Mouse (Mus musculus) layer of hippocampus, adult 9-11 months (tissue): ENCODE measurements around the gene Nhlrc3.
A peak's percentile ranks its signal among the peaks of the same experiment; 100 is the strongest.

Source experiments
- DNase-seq: peaks from one replicate; pipeline ENCODE4 v3.0.0; 2022

The Nhlrc3 gene

GRCm38 (mm10) chr3:53453346-53453745 is 9.8 kb downstream of the Nhlrc3 start:
- no peak for DNase-seq

- DNase-seq = no peak
Observed at GRCm38 (mm10) chr3:53452351-53452750, 10.8 kb downstream of the Nhlrc3 start.

GRCm38 (mm10) chr3:53450666-53451065 is 12.5 kb downstream of the Nhlrc3 start:
- no peak for DNase-seq

- DNase-seq = peak; percentile 65
Observed at GRCm38 (mm10) chr3:53448208-53448607, 14.9 kb downstream of the Nhlrc3 start.

DNA sequence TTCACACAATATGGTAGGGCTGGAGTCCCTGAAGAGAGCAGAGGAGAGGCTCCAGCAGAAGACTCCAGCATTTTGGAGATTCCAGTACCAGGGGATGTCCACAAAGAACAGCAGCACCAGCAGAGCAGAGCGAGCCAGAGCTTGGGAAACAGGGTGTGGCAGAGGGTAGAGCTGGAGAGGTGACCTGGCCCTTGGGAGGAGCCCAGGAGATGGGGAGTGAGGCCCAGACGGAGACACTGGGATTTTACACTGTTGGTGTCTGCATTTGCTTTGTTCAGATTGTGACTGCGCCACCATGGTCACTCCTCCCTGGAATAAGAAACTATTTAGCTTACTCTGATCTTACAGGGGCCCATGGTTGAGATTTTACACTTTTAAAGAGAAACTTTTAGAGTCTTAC is 16.3 kb downstream of the Nhlrc3 start:
- DNase-seq = no peak

DNA sequence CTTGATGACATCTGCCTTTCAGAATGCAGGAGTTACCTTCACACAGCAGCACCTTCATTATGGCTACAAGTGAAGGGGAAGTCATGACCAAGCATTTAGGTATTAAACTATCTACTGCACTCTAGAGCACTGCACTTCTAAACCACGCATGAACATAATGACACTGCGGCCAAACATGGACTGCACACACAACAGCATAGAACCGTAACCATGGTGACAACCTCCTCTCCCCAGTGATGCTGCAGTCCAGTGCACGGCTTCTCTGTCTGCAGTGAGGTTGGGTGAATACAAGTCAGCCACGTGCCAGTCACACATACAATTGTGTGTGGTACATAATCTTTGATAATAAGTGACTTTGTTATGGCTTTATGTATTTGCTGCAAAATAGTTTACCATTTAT is 17.6 kb downstream of the Nhlrc3 start:
- DNase-seq = no peak

DNA sequence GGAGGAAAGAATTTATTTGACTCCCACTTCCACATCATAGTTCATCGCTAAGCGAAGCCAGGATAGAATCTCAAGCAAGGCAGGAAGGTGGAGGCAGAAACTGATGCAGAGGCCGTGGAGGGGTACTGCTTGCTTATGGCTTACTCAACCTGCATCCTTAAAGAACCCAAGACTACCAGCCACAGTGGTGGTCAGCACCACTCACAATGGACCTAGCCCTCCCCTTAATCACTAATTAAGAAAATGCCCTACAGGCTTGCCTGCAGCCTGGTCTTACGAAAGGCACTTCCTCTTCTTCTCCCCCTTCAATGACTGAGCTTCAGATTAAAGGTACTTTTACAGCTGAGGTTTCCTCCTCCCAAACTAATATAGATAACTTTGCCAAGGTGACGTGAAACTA is 26.6 kb downstream of the Nhlrc3 start:
- no peak for DNase-seq

- no peak for DNase-seq
Observed at GRCm38 (mm10) chr3:53434610-53435009, 28.5 kb downstream of the Nhlrc3 start.

- DNase-seq = no peak
Observed at GRCm38 (mm10) chr3:53423576-53423975, 39.6 kb downstream of the Nhlrc3 start.

DNA sequence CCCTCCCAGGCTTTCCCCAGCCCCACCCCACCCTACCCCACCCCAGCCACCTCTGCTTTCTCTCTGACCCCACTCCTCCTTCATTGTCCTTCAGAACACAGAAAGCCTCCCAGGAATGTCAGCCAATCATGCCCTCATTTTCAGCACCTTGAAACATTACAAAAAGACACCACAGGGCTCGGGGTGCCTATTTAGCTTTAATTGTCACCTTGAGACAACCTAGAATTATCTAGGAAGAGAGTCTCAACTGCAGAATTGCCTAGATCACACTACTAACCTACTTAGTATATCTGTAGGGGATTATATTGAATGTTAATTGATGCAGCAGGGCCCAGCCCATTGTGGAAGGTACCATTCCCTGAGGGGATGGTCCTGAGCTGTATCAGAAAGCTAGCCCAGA is 40.4 kb downstream of the Nhlrc3 start:
- no peak for DNase-seq

DNA sequence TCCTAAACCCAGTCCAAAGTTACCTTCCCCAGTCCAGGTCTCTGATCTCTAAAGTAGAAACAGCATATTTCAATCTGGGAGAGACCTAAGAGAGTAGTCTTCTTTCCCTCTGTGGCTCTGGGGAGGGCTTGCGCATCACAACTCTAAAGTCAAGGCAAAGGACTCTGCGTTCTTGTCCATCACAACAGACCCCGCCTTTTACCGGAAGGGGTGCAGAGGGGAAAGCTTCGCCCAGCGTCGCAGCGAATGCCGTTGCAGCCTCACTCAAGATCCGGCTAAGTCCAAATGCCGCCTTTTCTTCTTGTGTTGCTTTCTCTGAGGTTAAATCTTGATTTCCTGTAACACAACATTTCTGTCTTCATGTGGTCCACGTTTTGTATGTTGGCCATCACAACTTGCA is 41.5 kb downstream of the Nhlrc3 start:
- no peak for DNase-seq

- DNase-seq = no peak
Observed at GRCm38 (mm10) chr3:53417701-53418100, 45.4 kb downstream of the Nhlrc3 start.

DNA sequence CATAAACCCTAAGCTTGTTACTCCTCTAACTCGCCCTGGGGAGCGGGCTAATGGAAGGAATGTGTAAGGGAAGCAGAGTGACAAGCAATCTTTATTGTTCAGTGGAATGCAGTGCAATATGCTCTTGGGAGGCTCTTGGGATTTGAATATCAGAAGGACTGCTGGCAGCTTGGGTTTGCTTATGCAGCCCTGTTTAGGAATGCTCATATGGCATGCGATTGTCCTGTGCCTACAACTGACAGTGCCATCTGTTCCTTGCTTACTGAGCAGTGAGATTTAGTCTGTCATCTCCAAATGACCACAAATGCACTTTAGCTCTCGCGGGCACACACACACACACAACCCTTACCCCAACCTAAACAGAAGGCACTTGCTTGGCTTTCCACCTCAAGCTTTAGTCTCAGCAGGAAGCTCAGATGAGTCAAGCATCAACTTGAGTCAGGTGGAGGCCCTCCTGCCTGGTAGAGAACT is 47.1 kb downstream of the Nhlrc3 start:
- DNase-seq = peak; percentile 48

- DNase-seq = no peak
Observed at GRCm38 (mm10) chr3:53413959-53414358, 49.2 kb downstream of the Nhlrc3 start.

- no peak for DNase-seq
Observed at GRCm38 (mm10) chr3:53413465-53413864, 49.7 kb downstream of the Nhlrc3 start.

- no peak for DNase-seq
Observed at GRCm38 (mm10) chr3:53412259-53412658, 50.9 kb downstream of the Nhlrc3 start.

DNA sequence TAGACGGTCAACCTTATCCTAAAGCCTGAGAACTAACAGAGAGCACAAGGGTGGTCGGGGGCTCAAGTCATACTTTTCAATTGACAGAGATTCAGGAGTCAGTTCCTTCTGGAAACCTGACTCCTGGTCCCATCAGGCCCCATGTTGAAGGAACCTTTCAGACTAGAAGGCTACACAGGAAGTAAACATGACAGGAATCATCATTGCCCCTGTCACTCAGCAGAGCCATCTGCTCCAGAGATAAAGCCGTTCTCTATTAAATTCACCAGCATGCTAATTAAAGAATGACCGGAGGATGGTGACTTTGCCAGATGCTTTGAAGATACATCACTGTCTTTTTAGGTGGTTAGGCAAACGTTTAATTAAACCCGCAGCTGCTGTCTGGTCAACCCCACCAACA is 53.1 kb downstream of the Nhlrc3 start:
- DNase-seq = no peak

GRCm38 (mm10) chr3:53407145-53407544 is 56.0 kb downstream of the Nhlrc3 start:
- no peak for DNase-seq
